23 mouse cellular contexts compared by ENCODE assay signal in the genomic region with DNA sequence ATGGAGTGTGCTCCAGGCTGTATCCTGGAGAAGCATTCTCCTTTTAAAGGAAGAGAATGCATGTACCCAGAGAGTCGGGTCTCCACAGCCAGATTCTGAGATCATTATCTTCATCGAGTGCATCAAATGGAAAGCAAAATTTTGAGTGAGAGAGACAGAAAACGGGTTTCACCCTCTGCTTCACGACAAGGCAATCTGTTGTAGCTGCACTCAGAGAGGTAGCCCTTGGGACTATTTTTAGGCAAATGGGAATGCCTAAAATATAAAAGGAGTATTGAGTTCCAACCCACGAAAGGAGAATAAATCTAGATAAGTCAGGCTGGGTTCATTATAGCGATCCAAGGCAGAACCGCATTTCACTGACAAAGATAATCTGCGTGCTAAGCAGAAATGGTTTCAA.
DNase-seq lines count a peak whose midpoint lies in the region; ATAC-seq lines count a peak whose summit lies in the region.
"Had no signal": no experiment of that assay in that cellular context is flagged by ENCODE, and none has a peak within 500 bp of the region (broad histone marks: within the 10 kb centered on the region; RNA-seq: fewer than 3 reads in every experiment).

No protein-coding gene starts in this region.

- no peak overlapping the region for H3K9ac ChIP-seq in heart, embryonic 12.5 days
- no peak overlapping the region for H3K9ac ChIP-seq in heart, embryonic 15.5 days
- H3K9ac ChIP-seq: embryonic facial prominence, embryonic 12.5 days; embryonic facial prominence, embryonic 15.5 days; forebrain, postnatal 0 days; hindbrain, embryonic 12.5 days; hindbrain, embryonic 15.5 days had no signal

- WGBS in heart, embryonic 12.5 days, result 45% methylated on average over 8 of the region's 8 CpGs
- WGBS in heart, embryonic 15.5 days, result 33% methylated on average over 8 of the region's 8 CpGs

- no peak for DNase-seq in frontal cortex, postnatal 14 days (ENCODE audit: low spot score in 2 of 2)
- no peak for DNase-seq in heart, adult 18-20 months
- no peak for DNase-seq in heart, postnatal 4 days
- peak; percentile 51 for DNase-seq in brain, adult 2 months (ENCODE audit: low read depth, low spot score)
- no peak for DNase-seq in c-Kit-positive CD71-positive TER-119-positive erythroid progenitor cells, embryonic 14.5 days (ENCODE audit: low spot score)
- DNase-seq: adrenal gland, adult 2 months; adrenal gland, postnatal 14 days; cerebellum, postnatal 14 days; forebrain, postnatal 0 days; gastrocnemius, postnatal 10 days; gastrocnemius, postnatal 36 days; kidney, adult 2 months had no signal

- peaks cover 16% of the 10 kb centered on the region for H3K4me1 ChIP-seq in heart, embryonic 12.5 days (replicated peaks)
- H3K4me1 ChIP-seq in heart, embryonic 15.5 days (replicated peaks), result peaks cover 12% of the 10 kb centered on the region
- H3K4me1 ChIP-seq: embryonic facial prominence, embryonic 12.5 days; embryonic facial prominence, embryonic 15.5 days; hindbrain, embryonic 12.5 days; hindbrain, embryonic 15.5 days had no signal

- ATAC-seq in frontal cortex, adult (ENCODE audit: low TSS enrichment), result peak; percentile 32
- ATAC-seq in heart, embryonic 12.5 days (ENCODE audit: insufficient number of reproducible peaks, low FRiP score), result no peak
- no peak for ATAC-seq in heart, embryonic 15.5 days (replicated peaks; ENCODE audit: insufficient number of reproducible peaks, insufficient read depth, low FRiP score, low read depth)
- ATAC-seq: CD4-positive, CD25-positive, alpha-beta regulatory T cell, adult 4 months; forebrain, embryonic 14.5 days; forebrain, postnatal 0 days; intestine, postnatal 0 days had no signal

- H3K4me3 ChIP-seq in heart, embryonic 12.5 days, result no peak overlapping the region
- H3K4me3 ChIP-seq in heart, embryonic 15.5 days, result peak overlapping the region; percentile 10; the same call in 1 of the 2 replicates
- H3K4me3 ChIP-seq: embryonic facial prominence, embryonic 12.5 days; embryonic facial prominence, embryonic 15.5 days; hindbrain, embryonic 12.5 days; hindbrain, embryonic 15.5 days had no signal

- H3K27ac ChIP-seq in heart, embryonic 12.5 days (ENCODE audit: poor library complexity, severe bottlenecking), result no peak overlapping the region
- no peak overlapping the region for H3K27ac ChIP-seq in heart, embryonic 15.5 days
- H3K27ac ChIP-seq: embryonic facial prominence, embryonic 12.5 days; embryonic facial prominence, embryonic 15.5 days; hindbrain, embryonic 12.5 days; hindbrain, embryonic 15.5 days; kidney, postnatal 0 days had no signal

- H3K9me3 ChIP-seq in heart, embryonic 12.5 days (replicated peaks), result 0 out of 2 replicates have a peak, but pooled peaks cover 5% of the 10 kb centered on the region
- H3K9me3 ChIP-seq in heart, embryonic 15.5 days (replicated peaks), result no peaks in the 10 kb centered on the region
- H3K9me3 ChIP-seq: embryonic facial prominence, embryonic 12.5 days; embryonic facial prominence, embryonic 15.5 days; hindbrain, embryonic 12.5 days; hindbrain, embryonic 15.5 days had no signal

- no peaks in the 10 kb centered on the region for H3K36me3 ChIP-seq in heart, embryonic 12.5 days
- no peaks in the 10 kb centered on the region for H3K36me3 ChIP-seq in heart, embryonic 15.5 days
- H3K36me3 ChIP-seq: embryonic facial prominence, embryonic 12.5 days; embryonic facial prominence, embryonic 15.5 days; hindbrain, embryonic 12.5 days; hindbrain, embryonic 15.5 days had no signal

- H3K4me2 ChIP-seq in heart, embryonic 12.5 days, result peak overlapping the region; percentile 50
- peak overlapping the region; percentile 41 for H3K4me2 ChIP-seq in heart, embryonic 15.5 days
- H3K4me2 ChIP-seq: embryonic facial prominence, embryonic 12.5 days; embryonic facial prominence, embryonic 15.5 days; hindbrain, embryonic 12.5 days; hindbrain, embryonic 15.5 days had no signal

- H3K27me3 ChIP-seq in heart, embryonic 12.5 days (replicated peaks), result peaks cover 60% of the 10 kb centered on the region
- H3K27me3 ChIP-seq in heart, embryonic 15.5 days, result peaks cover 44% of the 10 kb centered on the region
- H3K27me3 ChIP-seq: embryonic facial prominence, embryonic 12.5 days; embryonic facial prominence, embryonic 15.5 days; hindbrain, embryonic 12.5 days; hindbrain, embryonic 15.5 days had no signal
